Mouse (Mus musculus) spleen, postnatal 0 days (tissue): ENCODE data around the gene 3110009E18Rik. TPM values are rescaled to one million over a fixed set of nuclear protein-coding genes. Genes with fewer than 3 reads are reported as not detected.

Experiments
- polyA plus RNA-seq: library from polyadenylated mRNA; unstranded; fragments of >200 nt; fragmentation: Nextera tagmentation; extraction: Ambion mirVana; gene quantifications from 2 replicates; pipeline ENCODE4 v1.2.1, GENCODE M21; 2015

The 3110009E18Rik gene
- polyA plus RNA-seq: 12.7 and 13.0 TPM in 2 replicates

GRCm38 (mm10) chr1:120120969-120121811, at the start of gene 3110009E18Rik, which contains the start of gene Dbi:
Gene 3110009E18Rik (plus strand): TSS chr1:120121187.
Gene Dbi (minus strand): TSS chr1:120121078.

GRCm38 (mm10) chr1:120073519-120074306, 47.3 kb upstream of the 3110009E18Rik start, which contains the start of gene Tmem37:
Gene Tmem37 (minus strand): TSS chr1:120074074.

Other genes starting within 250 kb of the 3110009E18Rik start
- gene Tmem177, start 208.0 kb upstream of the 3110009E18Rik start, polyA plus RNA-seq: 4.2 and 4.3 TPM in 2 replicates
- gene Cfap221, start 124.0 kb upstream of the 3110009E18Rik start, polyA plus RNA-seq: not detected in 2 replicates
- gene Sctr, start 114.3 kb upstream of the 3110009E18Rik start, polyA plus RNA-seq: 0.06 TPM in 1 of 2 replicates, not detected in the other
- gene Tmem37, start 47.1 kb upstream of the 3110009E18Rik start, polyA plus RNA-seq: 7.3 and 11.8 TPM in 2 replicates
- gene Dbi, start 109 bp upstream of the 3110009E18Rik start, polyA plus RNA-seq: 238 and 248 TPM in 2 replicates
- 38.1 and 43.2 TPM in 2 replicates for gene Steap3, start 151.5 kb downstream of the 3110009E18Rik start, polyA plus RNA-seq
- gene C1ql2, start 219.4 kb downstream of the 3110009E18Rik start, polyA plus RNA-seq: not detected in 2 replicates